Mouse (Mus musculus) urinary bladder, postnatal 10 days (tissue): ENCODE data around the gene Ndufaf2.
A peak's percentile ranks its signal among the peaks of the same experiment; 100 is the strongest.

Source experiments
- DNase-seq: peaks from one replicate; pipeline ENCODE4 v3.0.0; 2022; ENCODE audit warnings: low spot score

Ndufaf2 gene

DNA sequence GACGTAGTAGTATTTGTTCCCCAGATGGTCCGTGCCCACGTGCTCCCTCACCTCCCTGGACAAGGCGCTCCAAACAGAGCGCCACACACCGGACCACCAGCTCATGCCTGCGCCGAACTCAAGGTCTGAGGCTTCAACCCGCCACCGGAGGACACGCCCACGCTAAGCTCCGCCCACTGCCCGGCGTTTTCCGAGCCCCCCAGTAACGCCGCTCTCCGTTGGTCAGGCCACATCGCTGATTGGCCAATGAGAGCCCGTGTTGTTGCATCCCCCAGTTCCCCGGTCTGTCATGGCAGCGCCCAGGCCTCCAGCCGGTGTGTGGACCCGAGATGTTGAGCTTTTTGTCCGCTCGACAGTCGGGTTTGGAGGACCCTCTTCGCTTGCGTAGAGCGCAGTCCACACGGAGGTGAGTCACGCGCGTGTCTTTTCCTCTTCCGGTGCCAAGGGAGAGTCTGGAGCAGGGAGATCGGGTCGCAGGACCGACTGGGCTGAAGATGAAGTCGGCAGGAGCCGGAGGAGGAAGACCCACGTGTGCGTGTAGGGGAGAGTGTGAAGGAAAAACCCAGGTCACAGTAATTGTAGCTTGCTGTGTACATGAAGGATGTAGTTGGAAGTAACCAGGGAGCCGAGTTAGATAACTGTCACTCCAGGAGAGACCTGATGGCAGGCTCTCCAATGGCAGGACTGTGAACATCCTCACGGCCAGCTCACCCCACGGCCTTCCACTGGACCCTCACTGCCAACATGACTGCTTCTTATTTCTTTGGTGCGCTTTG lies at the start of gene Ndufaf2, which contains the start of gene Ercc8:
Ndufaf2 (minus strand) TSS at position 159 of the 776 bp plus-strand sequence.
Ercc8 (plus strand) TSS at position 267 of the 776 bp plus-strand sequence.
- peak; percentile 90 for DNase-seq

DNA sequence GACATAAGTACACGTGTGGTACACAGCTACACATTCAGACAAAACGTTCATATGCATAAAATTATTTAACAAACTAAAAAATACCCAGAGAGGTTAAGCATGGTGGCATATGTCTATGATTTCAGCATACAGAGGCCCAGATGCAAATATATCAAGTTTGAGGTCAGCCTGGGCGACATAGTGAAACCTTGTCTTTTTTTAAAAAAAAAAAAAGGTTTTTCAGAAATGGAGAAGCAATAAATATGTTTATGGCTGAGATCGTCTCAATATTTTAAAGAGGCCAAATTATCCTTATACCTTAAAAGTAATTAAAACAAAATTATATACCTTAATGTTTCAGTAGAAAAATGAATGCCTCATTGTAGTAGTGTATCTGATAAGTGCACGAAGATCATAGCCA lies 49.7 kb upstream of the Ndufaf2 start:
- DNase-seq, result no peak

DNA sequence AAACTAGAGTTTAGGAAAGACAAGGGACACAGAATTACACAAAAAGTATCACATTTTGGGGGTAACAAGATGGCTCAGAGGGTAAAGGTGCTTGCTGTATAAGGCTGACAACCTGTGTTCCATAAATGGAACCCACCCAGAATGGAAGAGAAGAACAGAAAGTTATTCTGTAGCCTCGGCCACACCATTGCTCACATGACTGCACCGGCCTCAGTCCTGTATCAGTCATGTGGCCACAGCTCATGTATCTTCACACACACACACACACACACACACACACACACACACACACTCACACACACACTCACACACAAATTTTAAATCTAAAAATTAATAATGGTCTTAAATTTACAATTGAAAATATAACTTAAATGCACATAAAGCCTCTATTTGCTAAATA lies 49.0 kb upstream of the Ndufaf2 start:
- DNase-seq, result no peak

DNA sequence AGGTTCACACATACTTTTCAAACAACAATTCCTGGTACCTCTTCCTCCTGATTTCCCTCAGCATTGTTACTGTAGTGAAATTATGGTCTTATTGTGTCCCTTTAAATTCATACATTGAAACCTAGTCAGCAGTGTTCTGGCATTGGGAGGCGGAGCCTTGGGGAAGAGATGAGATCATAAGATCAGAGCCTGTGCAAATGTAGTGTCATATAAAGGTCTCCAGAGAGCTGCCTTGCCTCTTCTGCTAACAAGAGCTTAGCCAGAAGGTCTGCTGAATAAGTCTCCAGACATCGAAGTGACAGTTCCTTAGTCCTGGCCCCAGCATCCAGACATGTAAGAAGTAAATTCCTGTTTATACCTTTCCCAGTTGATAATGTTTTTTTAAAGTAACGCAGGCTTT lies 46.4 kb upstream of the Ndufaf2 start:
- DNase-seq, result no peak

DNA sequence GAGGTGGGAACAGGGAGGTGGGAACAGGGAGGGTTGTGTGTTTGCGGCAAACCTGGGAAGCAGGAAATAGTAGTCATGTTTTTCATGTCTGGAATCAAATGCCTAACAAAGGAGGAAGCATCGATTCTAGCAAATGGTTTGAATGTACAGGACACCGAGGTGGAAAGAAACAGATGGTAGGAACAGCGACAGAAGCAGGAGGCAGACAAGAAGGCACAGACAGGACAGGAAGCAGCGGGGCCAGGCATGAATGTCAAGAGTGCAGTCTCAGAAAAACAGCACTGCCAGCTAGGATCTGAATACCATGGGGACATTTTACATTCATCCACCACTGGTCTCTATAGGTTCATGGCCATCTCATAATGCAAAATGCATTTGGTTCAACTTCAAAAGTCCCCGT lies 37.1 kb upstream of the Ndufaf2 start:
- no peak for DNase-seq

DNA sequence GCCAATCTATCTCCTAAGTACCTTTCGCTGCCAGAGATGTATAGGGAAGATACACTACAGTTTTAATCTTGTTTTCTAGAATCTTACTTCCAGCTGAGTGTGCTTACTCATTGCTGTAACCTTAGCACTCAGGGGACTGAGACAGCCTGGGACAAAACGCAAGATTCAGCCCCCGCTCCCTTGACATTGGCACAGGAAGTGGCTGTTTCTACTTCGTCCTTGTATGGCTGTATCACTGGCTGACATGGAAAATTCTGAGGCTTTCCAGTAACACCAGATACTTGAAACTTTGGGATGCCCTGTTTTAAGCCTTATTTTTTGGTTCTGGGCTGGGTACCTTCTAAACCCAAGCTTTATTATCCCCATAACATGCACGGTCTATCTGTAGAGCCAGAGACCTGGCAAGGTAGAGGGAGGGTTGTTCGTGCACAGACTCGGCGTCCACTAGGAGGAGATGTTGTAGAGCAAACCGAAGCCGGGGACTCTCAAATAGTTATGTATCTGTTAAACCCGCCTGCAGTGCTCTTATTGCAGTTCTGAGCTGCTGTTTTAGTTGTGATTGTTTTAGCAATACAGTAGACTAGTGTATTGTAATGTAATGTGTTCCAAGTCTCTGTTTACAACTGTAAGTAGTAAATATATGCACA lies 32.8 kb upstream of the Ndufaf2 start:
- DNase-seq, result no peak

DNA sequence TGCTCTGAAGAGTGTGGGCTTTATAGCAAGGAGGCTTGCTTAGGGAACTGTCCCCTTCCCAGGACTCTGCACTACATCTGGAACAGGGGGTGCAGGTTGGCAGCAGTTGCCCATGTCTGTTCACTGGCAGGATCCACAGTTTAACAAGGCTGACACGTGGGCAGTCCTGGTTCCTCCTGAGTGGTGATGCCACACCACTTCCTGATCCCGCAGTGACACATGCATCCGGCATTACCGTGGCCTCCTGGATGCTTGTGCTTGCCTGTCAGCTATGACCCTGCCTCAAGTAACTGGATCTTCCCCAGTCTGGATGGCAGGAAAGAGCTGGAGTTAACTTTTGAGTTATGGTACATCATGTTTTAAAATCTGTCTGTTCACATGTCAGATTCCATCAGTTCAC lies 29.6 kb upstream of the Ndufaf2 start:
- DNase-seq, result no peak

DNA sequence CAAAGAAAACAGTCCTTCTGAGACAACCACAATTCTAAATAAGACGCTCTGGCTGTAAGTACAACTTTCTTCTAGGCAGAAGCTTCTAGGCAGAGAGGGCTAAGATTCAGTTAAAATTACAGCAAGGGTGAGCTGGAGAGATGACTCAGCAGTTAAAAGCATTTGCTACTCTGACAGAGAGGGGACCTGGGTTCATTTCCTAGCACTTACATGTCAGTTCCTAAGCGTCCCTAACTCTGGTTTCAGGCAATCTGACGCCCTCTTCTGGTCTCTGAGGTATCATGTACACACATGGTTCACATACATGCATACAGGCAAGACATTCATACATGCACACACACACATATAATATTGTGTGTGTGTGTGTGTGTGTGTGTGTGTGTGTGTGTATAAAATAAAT lies 27.1 kb upstream of the Ndufaf2 start:
- no peak for DNase-seq

DNA sequence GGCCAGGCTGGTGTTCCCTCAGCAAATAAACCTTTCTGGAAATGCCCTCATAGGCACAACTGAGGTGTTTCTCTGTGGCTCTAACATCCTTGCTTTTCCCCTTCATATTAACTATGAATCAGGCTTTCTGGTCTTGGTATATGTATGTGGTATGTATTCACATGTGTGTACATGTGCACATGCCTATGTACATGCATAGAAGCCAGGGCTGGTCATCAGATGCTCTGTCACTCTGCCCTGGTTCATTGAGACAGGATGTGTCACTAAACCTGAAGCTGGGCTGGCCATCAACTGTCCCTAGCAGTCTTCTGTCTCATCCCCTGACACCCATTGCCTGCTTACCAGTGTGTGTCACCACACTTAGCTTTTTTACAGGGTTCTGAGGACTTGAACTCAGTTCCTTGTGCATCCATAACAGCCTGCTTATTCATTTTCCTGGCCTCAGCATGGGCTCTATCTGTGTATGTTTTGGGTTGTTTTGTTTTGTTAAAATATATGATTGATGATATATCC lies 26.4 kb upstream of the Ndufaf2 start:
- no peak for DNase-seq

DNA sequence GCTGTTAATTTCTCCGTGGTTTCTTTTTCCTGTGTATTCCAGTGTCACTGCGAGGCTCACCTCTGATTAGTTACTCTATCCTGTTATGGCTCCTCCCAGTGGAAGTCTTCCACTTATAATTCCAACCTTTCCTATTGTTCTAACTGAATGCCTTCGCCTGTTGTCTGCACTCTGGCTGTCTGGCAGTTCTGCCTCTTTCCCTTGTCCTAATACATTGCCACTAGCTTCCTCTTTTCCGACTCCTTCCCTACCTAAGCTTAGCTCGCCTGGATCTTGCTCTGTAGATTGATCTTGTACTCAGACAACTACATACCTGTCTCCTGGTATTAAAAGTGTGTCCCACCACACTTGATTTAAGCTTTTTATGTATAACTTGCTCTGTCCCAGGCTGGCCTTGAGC lies 22.4 kb upstream of the Ndufaf2 start:
- DNase-seq, result no peak

DNA sequence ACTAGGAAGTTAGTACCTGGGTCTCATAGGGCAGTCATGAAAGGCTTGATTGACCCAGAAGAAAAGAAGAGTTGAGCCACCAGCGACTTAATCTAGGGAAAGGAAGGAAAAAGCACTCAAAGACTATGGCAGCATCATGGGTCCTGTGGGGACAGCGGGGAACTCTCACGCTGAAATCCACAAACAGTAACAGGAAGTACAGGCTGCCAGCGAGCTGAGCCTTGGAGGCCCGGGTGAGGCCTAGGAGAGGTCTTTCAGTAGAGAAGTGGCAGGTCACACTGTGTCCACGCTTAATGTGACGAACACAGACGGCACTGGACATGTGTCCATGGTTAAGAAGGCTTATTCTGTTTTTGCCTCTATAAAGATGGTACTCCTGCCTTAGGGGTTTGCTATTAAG lies 21.2 kb upstream of the Ndufaf2 start:
- DNase-seq, result no peak

DNA sequence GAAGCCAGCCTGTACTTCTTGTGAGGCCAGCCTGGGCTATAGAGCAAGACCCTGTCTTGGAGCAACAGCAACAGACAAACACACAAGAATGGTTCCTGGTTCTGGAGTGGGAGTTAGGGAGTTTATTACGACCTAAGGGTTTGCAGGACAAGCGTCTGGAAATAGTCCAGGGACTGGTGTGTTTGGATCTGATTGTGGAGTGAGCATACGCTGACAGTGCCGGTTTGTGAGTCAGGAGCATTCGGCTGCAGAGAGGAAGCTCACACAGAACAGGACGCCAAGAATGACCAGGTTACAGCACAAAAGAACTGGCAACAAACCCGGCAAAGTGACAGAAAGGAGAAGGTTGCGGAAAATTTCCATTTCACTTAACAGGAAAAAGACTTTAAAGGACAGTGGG lies 12.1 kb upstream of the Ndufaf2 start:
- no peak for DNase-seq

DNA sequence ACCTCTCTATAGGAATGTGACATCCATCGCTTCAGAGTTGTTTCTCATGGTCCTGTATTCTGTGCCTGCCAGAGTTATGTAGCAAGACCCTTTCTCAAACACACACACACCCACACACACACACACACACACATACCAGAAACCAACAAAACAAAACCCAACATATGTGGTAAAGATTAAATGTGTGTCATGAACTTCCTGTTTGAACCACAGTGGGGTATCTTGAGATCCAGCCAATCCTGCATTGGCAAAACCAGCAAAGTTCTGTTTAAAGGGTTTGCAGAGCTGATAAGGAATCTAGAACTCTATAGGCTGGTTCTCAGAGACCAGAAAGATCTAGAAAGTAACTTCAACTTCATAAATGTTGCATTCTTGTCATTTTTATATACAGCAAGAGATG lies 11.6 kb upstream of the Ndufaf2 start:
- DNase-seq, result no peak

DNA sequence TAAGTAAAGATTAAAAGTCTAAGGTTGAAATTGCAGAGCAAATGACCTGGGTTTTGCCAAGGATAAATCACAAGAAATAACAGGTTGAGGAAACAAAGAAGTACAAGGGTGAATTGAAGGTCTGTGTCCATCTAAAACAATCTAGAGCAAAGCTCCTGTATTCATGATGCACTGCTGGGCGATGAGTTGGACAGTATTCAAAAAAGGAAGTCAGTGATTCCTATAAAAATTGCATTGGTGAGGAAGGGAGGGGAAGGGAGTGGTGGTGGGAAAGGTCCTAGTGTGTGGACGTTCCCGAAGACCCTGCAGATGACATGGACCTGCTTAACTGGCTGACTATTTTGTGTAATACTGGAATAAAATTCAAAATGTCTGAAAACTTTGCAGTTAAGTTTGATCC lies 6.2 kb upstream of the Ndufaf2 start:
- no peak for DNase-seq

DNA sequence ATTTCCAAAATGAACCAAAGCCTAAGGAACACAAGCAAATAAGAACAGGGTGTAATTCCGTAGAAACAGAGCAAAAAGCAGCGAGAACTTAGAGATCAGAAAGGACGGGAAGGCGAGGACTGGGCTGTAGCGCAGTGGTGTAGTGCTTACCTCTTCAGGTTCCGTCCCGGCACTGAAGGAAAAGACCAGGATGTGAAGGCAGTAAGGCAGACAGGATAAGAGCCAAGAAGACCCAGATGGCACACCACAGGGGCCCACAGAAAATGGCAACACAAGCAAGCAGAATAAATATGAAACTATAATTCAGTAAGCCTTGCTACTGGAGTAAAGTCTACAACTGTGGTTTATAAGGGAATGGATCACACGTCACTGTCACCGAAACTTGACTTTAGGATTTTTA lies 5.5 kb upstream of the Ndufaf2 start:
- no peak for DNase-seq

DNA sequence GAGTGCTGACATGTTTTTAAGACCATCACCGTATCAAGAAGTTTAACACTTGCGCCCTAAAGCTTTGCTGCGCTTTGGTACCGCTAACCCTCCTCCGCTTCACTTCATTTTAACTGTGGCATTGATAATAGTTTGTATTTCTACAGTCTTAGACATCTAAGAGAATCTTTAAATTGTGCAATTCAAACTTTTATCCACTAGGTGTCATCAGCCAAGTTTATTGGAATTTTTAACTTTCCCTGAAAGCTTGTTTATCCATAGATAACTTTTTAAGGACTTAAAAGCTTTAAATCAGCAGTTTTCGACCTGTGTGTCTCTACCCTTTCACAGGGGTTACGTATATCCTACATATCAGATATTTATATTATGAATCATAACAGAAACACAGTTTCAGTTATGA lies 1.5 kb upstream of the Ndufaf2 start:
- no peak for DNase-seq

DNA sequence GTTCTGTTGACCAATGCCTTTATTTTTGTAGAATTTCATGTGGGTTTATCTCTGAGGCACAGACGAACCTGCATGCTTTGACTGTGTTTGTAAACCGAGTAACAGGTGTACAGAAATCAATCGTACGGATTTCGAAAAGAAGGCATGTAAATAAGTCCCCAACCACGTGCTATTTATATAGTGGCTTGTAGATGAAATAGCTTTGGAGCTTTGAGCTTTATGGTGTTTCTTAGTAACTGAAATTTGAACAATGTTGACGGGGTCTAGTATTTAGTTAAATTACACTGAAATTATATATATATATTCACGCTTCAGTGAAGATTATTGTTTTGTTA lies 785 bp upstream of the Ndufaf2 start:
- DNase-seq, result no peak

DNA sequence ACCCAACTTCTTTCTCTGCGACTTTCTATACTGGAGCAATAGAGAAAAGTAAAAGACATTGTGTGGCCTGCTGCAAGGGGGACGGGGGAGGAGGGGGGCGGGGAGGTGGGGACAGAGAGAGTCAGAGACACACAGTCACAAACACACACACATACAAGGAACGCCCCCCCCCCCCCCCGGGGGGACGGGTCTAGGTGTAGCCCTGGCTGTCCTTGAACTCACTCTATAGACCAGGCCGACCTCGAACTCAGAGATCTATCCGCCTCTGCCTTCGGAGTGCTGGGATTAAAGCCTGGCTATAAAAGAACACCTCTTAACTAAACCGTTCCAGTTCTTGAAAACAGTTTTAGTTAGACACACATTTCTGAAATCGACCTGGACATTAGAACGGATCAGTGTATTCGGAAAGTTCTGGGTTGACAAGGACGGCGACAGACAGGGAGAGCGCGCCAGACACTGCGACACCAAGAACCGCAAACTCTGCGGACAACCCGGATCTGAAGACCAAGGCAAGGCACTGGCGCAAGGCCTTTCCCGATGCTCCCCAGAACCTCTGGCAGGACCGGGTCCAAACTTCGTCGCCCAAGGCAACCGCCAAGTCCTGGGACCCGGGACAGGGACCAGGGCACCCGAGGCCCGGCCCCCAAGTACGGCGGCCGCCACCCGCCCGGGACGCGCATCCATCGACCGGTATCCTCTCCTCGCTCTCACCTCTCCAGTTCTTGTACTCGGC lies 525 bp downstream of the Ndufaf2 start:
- DNase-seq, result no peak

DNA sequence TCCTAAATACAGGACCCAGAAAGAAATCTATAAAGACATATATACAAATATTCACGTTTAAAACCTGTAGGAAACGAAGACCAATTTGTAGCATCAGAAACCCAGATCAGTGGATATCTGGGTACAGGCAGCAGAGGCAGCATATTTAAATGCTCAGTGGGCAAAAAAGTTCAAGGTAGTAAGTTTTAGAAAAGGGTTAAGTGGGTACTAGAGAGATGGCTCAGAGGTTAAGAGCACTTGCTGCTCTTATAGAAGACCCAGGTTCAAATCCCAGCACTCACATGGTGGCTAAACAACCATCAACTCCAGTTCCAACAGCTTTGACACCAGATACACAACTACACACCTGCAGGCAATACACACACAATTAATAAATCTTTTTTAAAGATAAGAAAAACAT lies 1.3 kb downstream of the Ndufaf2 start:
- no peak for DNase-seq

DNA sequence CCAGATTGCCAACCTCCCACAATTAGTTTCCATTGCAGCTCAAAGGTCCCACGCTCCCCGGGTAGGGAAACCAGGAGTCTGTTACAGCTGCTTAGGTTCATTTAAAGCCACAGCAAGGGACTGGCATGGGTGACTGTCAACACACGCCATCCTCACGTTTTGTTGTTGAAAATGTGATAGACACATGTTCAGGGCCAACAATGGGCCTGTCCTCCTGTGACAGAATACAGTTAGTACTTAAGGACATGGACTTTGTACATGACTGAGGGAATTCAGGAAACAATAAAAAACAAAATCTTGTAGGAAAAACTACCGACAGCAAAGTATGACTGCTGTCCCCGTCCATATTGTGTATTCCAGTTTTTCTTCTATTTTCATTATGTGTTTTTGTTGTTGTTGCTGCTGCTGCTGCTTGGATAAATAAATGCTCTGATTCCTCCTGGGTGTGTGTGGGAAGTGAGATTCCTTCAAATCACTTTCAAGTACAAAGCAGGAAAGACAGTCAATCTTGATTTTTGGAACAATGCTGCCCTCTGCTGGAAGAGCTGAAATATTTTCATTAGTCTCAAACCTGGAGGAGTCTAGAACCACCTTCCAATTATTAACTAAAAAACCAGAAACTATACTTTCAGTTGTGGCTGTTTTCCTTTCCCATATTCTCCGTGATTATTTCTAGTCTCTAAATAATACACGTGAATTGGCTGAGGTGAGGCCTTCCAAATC lies 5.6 kb downstream of the Ndufaf2 start:
- DNase-seq, result no peak

DNA sequence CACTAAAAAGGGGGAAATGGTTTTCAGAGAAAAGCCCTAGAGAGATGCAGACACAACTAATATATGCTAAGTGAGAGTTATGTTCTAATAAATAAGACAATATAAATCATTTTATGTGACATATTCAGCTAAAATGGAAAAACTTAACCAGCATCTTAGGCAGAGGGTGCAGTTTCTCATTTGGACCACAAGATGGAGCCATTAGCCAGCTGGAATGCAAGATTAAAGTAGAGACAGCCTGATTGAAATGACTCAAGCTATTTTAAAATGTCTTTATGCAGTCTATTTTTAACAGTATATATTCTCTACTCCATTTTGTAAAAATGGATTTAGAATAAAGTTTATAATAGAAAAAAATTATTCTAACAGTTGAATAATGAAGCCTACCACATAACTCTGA lies 6.6 kb downstream of the Ndufaf2 start:
- no peak for DNase-seq

DNA sequence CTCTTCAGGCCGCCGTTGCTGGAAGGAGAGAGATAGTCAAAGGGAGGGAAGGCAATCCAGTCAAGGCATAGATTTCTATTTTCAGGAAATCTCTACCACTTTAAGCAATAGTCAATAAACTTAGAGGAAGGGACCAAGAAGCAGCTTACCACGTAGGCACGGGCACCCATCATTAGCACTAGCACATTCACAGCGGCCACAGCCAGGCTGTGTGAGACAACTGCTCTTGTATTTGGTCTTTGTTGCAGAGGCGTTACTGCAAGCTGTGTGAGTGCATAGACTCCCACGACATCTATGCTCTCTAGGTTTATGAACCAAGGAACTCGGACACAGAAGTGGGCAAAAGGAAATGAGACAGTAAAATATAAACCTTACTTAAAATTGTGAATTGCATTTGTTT lies 14.3 kb downstream of the Ndufaf2 start:
- DNase-seq, result no peak
